In the genomic region with DNA sequence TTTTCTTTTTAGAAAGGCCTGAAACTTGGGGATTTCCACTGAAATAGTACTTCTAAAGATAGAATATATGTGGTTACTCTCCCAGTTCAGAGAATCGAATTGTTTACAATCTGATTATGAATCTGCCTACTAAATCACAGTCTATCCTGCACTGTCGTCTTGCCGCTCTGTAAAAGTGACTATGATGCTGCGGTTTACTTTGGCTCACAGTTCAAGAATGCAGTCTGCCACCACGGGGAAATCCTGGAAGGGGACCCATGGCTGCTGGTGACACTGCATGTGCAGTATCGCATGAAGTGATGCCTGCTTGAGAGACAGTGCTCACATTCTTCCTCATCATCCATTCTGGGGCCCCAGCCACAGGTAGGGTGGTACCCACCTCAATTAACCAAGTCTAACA, we compare ENCODE assay signal across 29 mouse cellular contexts. TPM values are rescaled to one million over a fixed set of nuclear protein-coding genes. Genes with fewer than 3 reads are reported as not detected.
DNase-seq lines count a peak whose midpoint lies in the region; ATAC-seq lines count a peak whose summit lies in the region.
"Had no signal": no experiment of that assay in that cellular context is flagged by ENCODE, and none has a peak within 500 bp of the region (broad histone marks: within the 10 kb centered on the region; RNA-seq: fewer than 3 reads in every experiment).

No protein-coding gene starts in this region.

- peaks cover 22% of the 10 kb centered on the region for H3K4me1 ChIP-seq in intestine, embryonic 14.5 days (replicated peaks; ENCODE audit: control insufficient read depth, insufficient read depth, low read length)
- peaks cover 20% of the 10 kb centered on the region for H3K4me1 ChIP-seq in intestine, embryonic 15.5 days (replicated peaks)
- peaks cover 48% of the 10 kb centered on the region for H3K4me1 ChIP-seq in neural tube, embryonic 15.5 days

- no peak overlapping the region for H3K4me3 ChIP-seq in intestine, embryonic 14.5 days (ENCODE audit: low read depth, low read length)
- no peak overlapping the region for H3K4me3 ChIP-seq in intestine, embryonic 15.5 days (replicated peaks)
- H3K4me3 ChIP-seq in neural tube, embryonic 15.5 days (replicated peaks): no peak overlapping the region
- H3K4me3 ChIP-seq: embryonic facial prominence, embryonic 10.5 days; embryonic facial prominence, embryonic 13.5 days; erythroblast, embryonic 14.5 days; forebrain, embryonic 12.5 days; forebrain, embryonic 15.5 days; heart, adult 2 months had no signal

- peak; percentile 4 for DNase-seq in cerebellum, adult 9-11 months
- no peak for DNase-seq in cerebellum, adult 9-10 months
- DNase-seq in intestine, embryonic 14.5 days (ENCODE audit: low spot score): peak; percentile 18
- DNase-seq in neural tube, embryonic 10.5 days (ENCODE audit: extremely low spot score, low spot score): peak; percentile 11
- DNase-seq in testis, postnatal 14 days (ENCODE audit: low spot score): no peak
- DNase-seq: adrenal gland, postnatal 10 days; adrenal gland, postnatal 36 days; B cell, adult 2 months; cerebellum, adult 18-20 months; cerebellum, postnatal 10 days; cerebellum, postnatal 36 days; embryo, embryonic 11 days; gastrocnemius, postnatal 25 days; heart, adult 2 months; heart, postnatal 4 days had no signal

- no peak for ATAC-seq in intestine, embryonic 14.5 days (replicated peaks; ENCODE audit: low FRiP score, low TSS enrichment, low read depth)
- ATAC-seq in intestine, embryonic 15.5 days: no peak
- no peak for ATAC-seq in neural tube, embryonic 15.5 days (ENCODE audit: low FRiP score)
- ATAC-seq: forebrain, embryonic 15.5 days; hindbrain, postnatal 0 days; intestine, embryonic 16.5 days; Patski had no signal

- peaks cover 42% of the 10 kb centered on the region for H3K36me3 ChIP-seq in intestine, embryonic 14.5 days (ENCODE audit: control insufficient read depth, insufficient read depth, low read length)
- H3K36me3 ChIP-seq in intestine, embryonic 15.5 days: peaks cover 7% of the 10 kb centered on the region; the same call in 1 of the 2 replicates
- peaks cover 14% of the 10 kb centered on the region; the same call in 1 of the 2 replicates for H3K36me3 ChIP-seq in neural tube, embryonic 15.5 days

- H3K9ac ChIP-seq in intestine, embryonic 14.5 days (ENCODE audit: low read length): no peak overlapping the region
- no peak overlapping the region for H3K9ac ChIP-seq in intestine, embryonic 15.5 days
- H3K9ac ChIP-seq in neural tube, embryonic 15.5 days (replicated peaks): no peak overlapping the region
- H3K9ac ChIP-seq: embryonic facial prominence, embryonic 13.5 days; forebrain, embryonic 12.5 days; forebrain, embryonic 15.5 days; hindbrain, embryonic 14.5 days had no signal

- 77% methylated on average over 6 of the region's 6 CpGs for WGBS in intestine, embryonic 14.5 days
- 83% methylated on average over 6 of the region's 6 CpGs for WGBS in intestine, embryonic 15.5 days
- WGBS in neural tube, embryonic 15.5 days: 84% methylated on average over 6 of the region's 6 CpGs

- no peak overlapping the region for H3K4me2 ChIP-seq in intestine, embryonic 14.5 days (ENCODE audit: low read length)
- H3K4me2 ChIP-seq in intestine, embryonic 15.5 days (replicated peaks): no peak overlapping the region
- H3K4me2 ChIP-seq in neural tube, embryonic 15.5 days: no peak overlapping the region
- H3K4me2 ChIP-seq: embryonic facial prominence, embryonic 13.5 days; forebrain, embryonic 12.5 days; forebrain, embryonic 15.5 days; heart, embryonic 11.5 days; hindbrain, embryonic 14.5 days had no signal

- H3K27me3 ChIP-seq in intestine, embryonic 14.5 days (replicated peaks; ENCODE audit: control insufficient read depth, insufficient read depth, low read length): no peaks in the 10 kb centered on the region
- H3K27me3 ChIP-seq in intestine, embryonic 15.5 days (replicated peaks): no peaks in the 10 kb centered on the region
- no peaks in the 10 kb centered on the region for H3K27me3 ChIP-seq in neural tube, embryonic 15.5 days (replicated peaks)
- H3K27me3 ChIP-seq: CH12.LX; embryonic facial prominence, embryonic 13.5 days; forebrain, embryonic 12.5 days; forebrain, embryonic 15.5 days; Patski had no signal

- H3K9me3 ChIP-seq in intestine, embryonic 14.5 days (ENCODE audit: control insufficient read depth, low read length): no peaks in the 10 kb centered on the region
- no peaks in the 10 kb centered on the region for H3K9me3 ChIP-seq in intestine, embryonic 15.5 days
- no peaks in the 10 kb centered on the region for H3K9me3 ChIP-seq in neural tube, embryonic 15.5 days (replicated peaks)
- H3K9me3 ChIP-seq: embryonic facial prominence, embryonic 10.5 days; embryonic facial prominence, embryonic 13.5 days; forebrain, embryonic 12.5 days; forebrain, embryonic 15.5 days; G1E had no signal

- H3K27ac ChIP-seq in intestine, embryonic 14.5 days (ENCODE audit: low read depth): no peak overlapping the region
- H3K27ac ChIP-seq in intestine, embryonic 15.5 days: no peak overlapping the region
- no peak overlapping the region for H3K27ac ChIP-seq in neural tube, embryonic 15.5 days (replicated peaks)
- H3K27ac ChIP-seq: forebrain, embryonic 12.5 days; forebrain, embryonic 15.5 days; heart, adult 2 months; hindbrain, embryonic 14.5 days; hindbrain, postnatal 0 days had no signal

RNA-seq across cellular contexts. Expression of gene Cep68, which starts 3.9 kb away (rescaled TPM):
- polyA plus RNA-seq in intestine, embryonic 14.5 days (2014; fragmentation: Nextera tagmentation; extraction: Ambion mirVana): 34.1 and 38.0 TPM in 2 replicates
- polyA plus RNA-seq in intestine, embryonic 15.5 days (2015; fragmentation: Nextera tagmentation; extraction: Ambion mirVana): 22.4 and 24.5 TPM in 2 replicates
- 26.5 and 29.1 TPM in 2 replicates for polyA plus RNA-seq in neural tube, embryonic 15.5 days (2015; fragmentation: Nextera tagmentation; extraction: Ambion mirVana)

RNA-seq across cellular contexts. Expression of gene Rab1a, which starts 44.1 kb away (rescaled TPM):
- polyA plus RNA-seq in intestine, embryonic 14.5 days (2014; fragmentation: Nextera tagmentation; extraction: Ambion mirVana): 216 and 226 TPM in 2 replicates
- 329 and 363 TPM in 2 replicates for polyA plus RNA-seq in intestine, embryonic 15.5 days (2015; fragmentation: Nextera tagmentation; extraction: Ambion mirVana)
- 311 and 322 TPM in 2 replicates for polyA plus RNA-seq in neural tube, embryonic 15.5 days (2015; fragmentation: Nextera tagmentation; extraction: Ambion mirVana)

Comparison
In these comparisons a context has a peak if more than half of its experiments do, and no peak if none do; other contexts are left out.
1. DNase-seq: peak in cerebellum, adult 9-11 months (single experiment), intestine, embryonic 14.5 days (single experiment) and neural tube, embryonic 10.5 days (single experiment); none in cerebellum, adult 9-10 months (single experiment) and testis, postnatal 14 days (single experiment).